Mouse (Mus musculus) urinary bladder, adult 2 months (tissue): ENCODE results near the gene Heca. TPM values are rescaled to one million over a fixed set of nuclear protein-coding genes. Genes with fewer than 3 reads are reported as not detected.
A peak's percentile ranks its signal among the peaks of the same experiment; 100 is the strongest.
"Not testable (repeated sequence)": the region's sequence is repeated elsewhere in the genome, so short reads cannot be mapped to it uniquely, and the experiment has no call there.

Experiments used
- DNase-seq: peaks from one replicate; pipeline ENCODE4 v3.0.0; 2022; ENCODE audit warnings: low spot score
- polyA plus RNA-seq: library from polyadenylated mRNA; depleted of rRNA; stranded (reverse); fragments of >200 nt; gene quantifications from 2 replicates; pipeline ENCODE4 v1.2.3, GENCODE M21; 2012; rRNA removed

Heca gene
- polyA plus RNA-seq: 21.7 and 22.3 TPM in 2 replicates

GRCm38 (mm10) chr10:17947960-17948730 lies at the start of gene Heca:
Heca (minus strand) TSS chr10:17948067.
- peak; percentile 80 for DNase-seq

DNA sequence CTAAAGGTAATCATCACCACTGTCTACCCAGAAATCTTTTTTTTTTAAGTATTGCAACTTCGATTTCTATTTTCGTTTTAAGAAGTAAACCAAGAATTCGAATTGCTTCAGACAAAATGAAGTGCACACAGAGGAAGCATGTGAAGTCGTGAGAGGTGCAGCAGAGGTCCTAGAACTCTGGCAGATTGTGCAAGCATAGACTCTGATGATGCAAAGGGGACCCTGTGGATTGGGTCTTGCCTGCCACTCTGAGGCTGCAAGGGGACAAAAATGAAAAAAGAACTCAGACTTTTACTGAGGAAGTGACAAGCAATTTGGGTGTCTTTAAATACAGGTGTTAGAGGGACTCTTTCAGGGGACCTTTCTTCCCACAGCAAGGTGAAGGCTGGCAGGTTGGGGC lies 42.7 kb upstream of the Heca start:
- no peak for DNase-seq

DNA sequence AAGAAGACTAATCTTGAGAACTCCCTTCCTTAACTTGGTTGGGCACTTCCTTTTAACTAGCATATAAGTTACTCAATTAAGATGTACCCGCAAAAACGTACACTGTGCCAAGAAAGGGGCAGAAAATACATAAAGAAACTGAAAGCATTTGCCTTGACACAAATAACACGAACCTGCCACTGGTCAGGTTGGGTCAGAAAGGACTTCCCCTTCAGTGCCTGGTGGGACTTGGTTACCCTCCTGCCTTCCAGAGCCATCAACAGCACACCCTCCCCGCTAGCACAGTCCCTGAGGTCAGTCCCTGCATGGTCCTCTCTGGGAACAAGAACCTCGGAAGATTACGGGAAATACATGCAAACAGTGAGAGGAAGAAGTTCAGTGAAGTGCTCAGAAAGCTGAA lies 41.3 kb upstream of the Heca start:
- DNase-seq: no peak

- no peak for DNase-seq
Measured at GRCm38 (mm10) chr10:17987823-17988423, 40.1 kb upstream of the Heca start.

GRCm38 (mm10) chr10:17983313-17983712 lies 35.4 kb upstream of the Heca start:
- DNase-seq: no peak

- no peak for DNase-seq
Measured at GRCm38 (mm10) chr10:17966090-17966489, 18.2 kb upstream of the Heca start.

DNA sequence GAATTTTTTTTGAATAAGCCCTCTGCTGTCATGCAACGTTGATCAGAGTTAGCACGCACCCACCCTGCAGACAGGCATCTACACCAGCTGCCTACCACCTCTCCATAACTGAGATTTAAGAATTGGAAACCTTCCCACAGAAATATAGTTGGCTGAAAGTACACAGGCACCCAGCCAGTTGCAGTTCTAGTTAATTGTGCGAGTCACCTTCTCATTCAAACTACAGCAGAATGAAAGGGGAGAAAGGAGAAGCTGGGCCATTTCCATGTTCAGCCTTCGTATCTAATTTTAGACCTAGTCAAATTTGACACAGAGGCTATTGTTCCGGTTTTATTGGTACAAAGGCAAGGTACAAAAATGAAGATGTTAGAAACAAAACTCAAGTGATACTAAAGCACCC lies 2.9 kb upstream of the Heca start:
- DNase-seq: no peak

DNA sequence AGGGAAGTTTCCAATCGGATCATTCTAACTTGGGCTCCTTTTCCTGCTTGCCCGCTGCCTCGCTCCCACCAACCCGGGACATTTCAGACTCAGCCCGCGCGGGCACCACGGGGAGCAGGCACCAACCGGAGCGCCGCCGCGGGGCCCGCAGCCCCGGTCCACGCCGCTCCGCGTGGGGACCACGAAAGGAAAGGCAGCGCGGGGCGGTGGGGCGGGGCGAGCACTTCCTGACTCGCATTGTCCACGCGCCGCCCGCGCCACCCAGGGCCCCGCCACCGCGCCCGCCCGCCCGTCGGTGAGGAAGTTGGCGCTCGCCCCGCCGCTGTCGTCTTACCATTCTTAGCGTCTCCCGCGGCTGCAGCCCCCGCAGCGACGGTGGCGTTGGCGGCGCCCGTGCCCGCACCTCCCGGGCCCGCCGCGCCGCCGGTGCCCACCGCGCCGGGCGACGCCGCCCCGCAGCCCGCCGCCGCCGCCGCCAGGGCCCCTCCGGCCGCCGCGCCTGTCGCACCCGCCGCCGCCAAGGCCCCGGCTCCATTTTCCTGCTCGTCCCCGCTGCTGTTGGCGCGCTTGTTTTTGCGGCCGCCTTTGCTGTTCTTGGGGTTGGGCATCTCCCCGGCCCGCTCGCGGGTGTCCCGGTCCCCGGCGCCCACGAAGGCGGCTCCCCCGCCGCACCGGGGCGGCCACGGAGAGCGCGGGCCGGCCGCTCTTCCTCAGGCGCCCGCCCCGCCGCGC lies 526 bp downstream of the Heca start:
- peak; percentile 66 for DNase-seq

GRCm38 (mm10) chr10:17946799-17947174 lies 1.1 kb downstream of the Heca start:
- DNase-seq: not testable (repeated sequence)

GRCm38 (mm10) chr10:17946046-17946445 lies 1.8 kb downstream of the Heca start:
- DNase-seq: no peak

DNA sequence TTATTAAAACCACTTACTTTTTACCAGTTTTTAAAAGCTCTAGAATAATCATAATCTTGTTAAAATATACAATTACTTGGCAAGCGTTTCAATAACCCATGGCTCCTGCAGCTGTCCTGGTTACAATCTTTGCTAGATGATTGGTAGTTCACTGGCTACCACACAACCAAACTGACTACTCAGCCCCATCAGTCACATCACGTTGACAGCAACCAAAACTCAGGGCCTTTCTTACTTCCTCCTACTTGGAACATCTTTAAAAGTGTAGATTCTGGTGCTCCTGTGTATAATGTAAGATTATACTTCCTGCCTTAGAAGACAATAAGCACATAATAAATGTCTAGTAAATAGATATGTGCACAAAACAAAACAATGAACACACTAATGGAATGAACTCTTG lies 14.2 kb downstream of the Heca start:
- DNase-seq: no peak

GRCm38 (mm10) chr10:17932131-17932530 lies 15.7 kb downstream of the Heca start:
- DNase-seq: no peak

DNA sequence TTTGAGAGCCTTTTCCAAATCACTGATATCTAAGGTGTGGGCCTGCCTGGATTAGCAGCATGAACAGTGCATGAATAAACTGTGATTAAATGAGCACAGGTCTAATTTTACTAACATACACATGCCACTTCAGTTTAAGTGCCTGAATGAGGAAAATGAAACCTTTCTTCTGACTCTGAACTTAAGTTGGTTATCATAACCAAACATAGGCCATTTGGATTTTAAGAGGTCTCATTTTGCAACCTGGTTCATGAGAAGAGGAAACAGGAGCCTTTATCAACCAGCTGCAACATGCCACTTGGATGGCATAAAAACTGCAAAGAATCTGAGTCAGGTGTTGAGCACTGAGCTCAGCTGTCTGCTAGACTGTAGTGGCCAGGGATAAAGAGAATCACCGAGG lies 16.7 kb downstream of the Heca start:
- DNase-seq: no peak

- no peak for DNase-seq
Measured at GRCm38 (mm10) chr10:17930445-17931083, 17.3 kb downstream of the Heca start.

GRCm38 (mm10) chr10:17925200-17925599 lies 22.7 kb downstream of the Heca start:
- no peak for DNase-seq

DNA sequence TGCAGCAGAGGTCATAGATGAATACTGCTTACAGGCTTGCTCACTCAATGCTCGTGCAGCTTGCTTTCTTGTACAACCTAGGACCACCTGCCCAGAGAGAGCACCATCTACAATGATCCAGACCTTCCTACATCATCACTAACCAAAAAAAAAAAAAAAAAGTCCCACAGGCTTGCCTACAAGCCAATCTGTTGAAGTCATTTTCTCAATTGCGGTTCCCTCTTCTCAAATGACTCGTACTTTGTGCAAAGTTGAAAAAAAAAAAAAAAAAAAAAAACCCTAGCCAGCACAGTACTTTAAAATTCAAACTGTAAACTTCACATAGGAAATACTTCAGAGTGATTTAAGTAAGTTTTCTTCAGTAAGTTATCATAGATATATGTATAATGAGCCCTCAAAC lies 23.7 kb downstream of the Heca start:
- DNase-seq: no peak

DNA sequence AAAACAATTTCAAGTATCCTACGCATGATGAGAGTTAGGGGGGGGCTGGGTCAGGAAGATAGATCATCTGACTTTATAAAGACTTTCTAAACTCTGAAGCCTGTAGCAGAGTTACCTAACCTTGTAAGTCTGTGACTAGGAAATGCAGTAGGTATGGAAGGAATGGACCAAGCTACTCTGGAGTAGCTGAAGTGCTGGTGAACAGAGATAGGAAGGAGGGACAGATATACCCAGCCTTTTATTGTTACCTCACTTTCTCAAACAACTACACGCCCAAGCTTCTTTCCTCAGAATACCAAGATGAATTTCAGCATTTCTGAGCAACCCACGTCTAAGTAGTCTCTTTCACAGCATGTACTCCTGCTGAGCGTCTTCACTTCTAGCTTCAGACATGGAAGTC lies 26.5 kb downstream of the Heca start:
- no peak for DNase-seq

DNA sequence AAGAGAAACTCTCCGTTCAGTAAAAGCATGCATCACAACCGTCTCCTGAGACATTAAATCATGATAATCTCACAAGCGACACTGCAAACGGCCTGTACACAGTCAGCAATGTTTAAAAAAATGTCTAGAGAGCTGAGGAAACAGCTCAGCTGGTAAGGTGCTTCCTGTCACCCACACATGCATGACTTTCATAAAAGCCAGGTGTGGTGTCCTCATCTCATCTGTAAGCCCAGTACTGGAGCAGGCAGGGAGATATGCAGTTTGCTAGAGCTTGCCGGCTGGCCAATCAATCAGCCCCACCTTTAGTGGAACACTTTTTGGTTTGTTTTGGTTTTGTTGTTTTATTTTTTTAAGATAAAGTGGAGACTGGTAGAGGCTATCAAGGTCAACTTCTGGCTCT lies 27.9 kb downstream of the Heca start:
- no peak for DNase-seq

GRCm38 (mm10) chr10:17919032-17919431 lies 28.8 kb downstream of the Heca start:
- no peak for DNase-seq

GRCm38 (mm10) chr10:17908731-17909130 lies 39.1 kb downstream of the Heca start:
- no peak for DNase-seq

- not testable (repeated sequence) for DNase-seq
Measured at GRCm38 (mm10) chr10:17906405-17906804, 41.5 kb downstream of the Heca start.

GRCm38 (mm10) chr10:17903449-17903848 lies 44.4 kb downstream of the Heca start:
- no peak for DNase-seq
